In the genomic region with DNA sequence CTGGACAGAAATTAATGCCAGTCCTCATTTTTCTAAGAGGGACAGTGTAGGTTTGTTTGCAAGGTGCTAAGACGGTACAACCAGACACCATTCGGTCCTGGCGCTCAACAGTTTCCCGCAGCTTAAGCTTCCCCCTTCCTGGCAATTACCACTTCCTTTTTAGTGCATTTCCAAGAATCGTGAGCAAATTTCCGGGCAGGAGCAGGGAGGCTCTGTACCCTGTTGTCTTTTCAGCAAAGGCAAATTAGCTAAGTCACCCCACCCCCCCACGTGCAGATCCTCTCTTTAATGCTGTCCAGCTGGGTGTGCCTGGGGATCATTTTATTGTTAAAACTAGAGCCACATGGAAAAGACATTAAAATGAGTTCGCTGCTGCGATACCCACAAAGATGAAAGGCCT, we compare ENCODE assay signal across 9 mouse cellular contexts.
DNase-seq lines count a peak whose midpoint lies in the region; ATAC-seq and TF ChIP-seq lines count a peak whose summit lies in the region.
"Had no signal": no experiment of that assay in that cellular context is flagged by ENCODE, and none has a peak within 500 bp of the region (broad histone marks: within the 10 kb centered on the region; RNA-seq: fewer than 3 reads in every experiment).

No protein-coding gene starts in this region.

- TF ChIP-seq CTCF in kidney, adult 2 months (conservative IDR thresholded peaks at IDR 0.05; ENCODE audit: insufficient read depth, insufficient read length, low read depth, low read length), result no peak

- no peak for TF ChIP-seq POLR2A in kidney, adult 2 months (IDR thresholded peaks at IDR 0.05; ENCODE audit: low read depth, low read length)

- peak; percentile 68 for ATAC-seq in granulocyte monocyte progenitor cell, adult 5-6 weeks (replicated peaks; ENCODE audit: poor library complexity, severe bottlenecking)
- no peak for ATAC-seq in limb, embryonic 12.5 days (ENCODE audit: insufficient number of reproducible peaks, insufficient read depth, low FRiP score, low TSS enrichment, low read depth)
- ATAC-seq in erythroid progenitor cell, adult 5-6 weeks (replicated peaks; ENCODE audit: low FRiP score, poor library complexity, severe bottlenecking), result no peak
- no peak for ATAC-seq in neural tube, embryonic 15.5 days (ENCODE audit: low FRiP score)

- peaks cover 8% of the 10 kb centered on the region; the same call in 1 of the 2 replicates for H3K9me3 ChIP-seq in limb, embryonic 12.5 days
- no peaks in the 10 kb centered on the region for H3K9me3 ChIP-seq in neural tube, embryonic 15.5 days (replicated peaks)

- 53% methylated on average over 9 of the region's 9 CpGs for WGBS in kidney, adult 2 months
- WGBS in limb, embryonic 12.5 days, result 12% methylated on average over 9 of the region's 9 CpGs
- WGBS in neural tube, embryonic 15.5 days, result 59% methylated on average over 9 of the region's 9 CpGs

- H3K4me1 ChIP-seq in kidney, adult 2 months (ENCODE audit: control insufficient read depth, insufficient read depth, low read length), result no peaks in the 10 kb centered on the region
- H3K4me1 ChIP-seq in limb, embryonic 12.5 days (replicated peaks), result peaks cover 63% of the 10 kb centered on the region
- H3K4me1 ChIP-seq in neural tube, embryonic 15.5 days, result peaks cover 9% of the 10 kb centered on the region

- no peak overlapping the region for H3K27ac ChIP-seq in kidney, adult 2 months (ENCODE audit: insufficient read depth, low read depth, low read length)
- peak overlapping the region; percentile 78 for H3K27ac ChIP-seq in limb, embryonic 12.5 days
- no peak overlapping the region for H3K27ac ChIP-seq in neural tube, embryonic 15.5 days (replicated peaks)
- H3K27ac ChIP-seq: liver, embryonic 14.5 days had no signal

- no peaks in the 10 kb centered on the region for H3K36me3 ChIP-seq in kidney, adult 2 months (ENCODE audit: control insufficient read depth, insufficient read depth, low read length)
- H3K36me3 ChIP-seq in limb, embryonic 12.5 days, result no peaks in the 10 kb centered on the region
- H3K36me3 ChIP-seq in neural tube, embryonic 15.5 days, result no peaks in the 10 kb centered on the region

- H3K27me3 ChIP-seq in kidney, adult 2 months (replicated peaks; ENCODE audit: control insufficient read depth, insufficient read depth, low read length), result no peaks in the 10 kb centered on the region
- no peaks in the 10 kb centered on the region for H3K27me3 ChIP-seq in limb, embryonic 12.5 days
- no peaks in the 10 kb centered on the region for H3K27me3 ChIP-seq in neural tube, embryonic 15.5 days (replicated peaks)

- DNase-seq in kidney, adult 2 months, result peak; percentile 44
- DNase-seq in kidney, adult 8-10 months, result no peak
- peak; percentile 48 for DNase-seq in skeletal muscle tissue, adult 2 months (ENCODE audit: low read depth, low spot score)
- DNase-seq in thymus, postnatal 4 days, result no peak

- no peak overlapping the region for H3K4me3 ChIP-seq in kidney, adult 2 months (ENCODE audit: insufficient read depth, low read depth, low read length)
- H3K4me3 ChIP-seq in limb, embryonic 12.5 days (replicated peaks), result no peak overlapping the region
- no peak overlapping the region for H3K4me3 ChIP-seq in neural tube, embryonic 15.5 days (replicated peaks)

- peak overlapping the region; percentile 4; the same call in 1 of the 2 replicates for H3K4me2 ChIP-seq in limb, embryonic 12.5 days
- no peak overlapping the region for H3K4me2 ChIP-seq in neural tube, embryonic 15.5 days

- H3K9ac ChIP-seq in limb, embryonic 12.5 days (replicated peaks), result no peak overlapping the region
- H3K9ac ChIP-seq in neural tube, embryonic 15.5 days (replicated peaks), result no peak overlapping the region
- H3K9ac ChIP-seq: liver, embryonic 14.5 days had no signal

Comparison
In these comparisons a context has a peak if more than half of its experiments do, and no peak if none do; other contexts are left out.
1. DNase-seq: peak in kidney, adult 2 months (single experiment) and skeletal muscle tissue, adult 2 months (single experiment); none in kidney, adult 8-10 months (0 of 2) and thymus, postnatal 4 days (single experiment).